Mouse (Mus musculus) heart, embryonic 14.5 days (tissue): Measurements from ENCODE around the gene Srpr. TPM values are rescaled to one million over a fixed set of nuclear protein-coding genes. Genes with fewer than 3 reads are reported as not detected.
A peak's percentile ranks its signal among the peaks of the same experiment; 100 is the strongest.

ENCODE experiments used
- ATAC-seq: fragments of 200-750 bp; cut with Nextera tagmentation; 2 replicates; pipeline ENCODE4 v1.8.0; 2017; ENCODE audit warnings: low read depth, moderate TSS enrichment; ENCODE audit not compliant: insufficient number of reproducible peaks, insufficient read depth, low FRiP score
- H3K27ac ChIP-seq, 2 experiments: fragments of 200-500 bp in 1 of 2; fragments of 300-500 bp in 1 of 2; sonication (generic) in 1 of 2; replicated peaks in 1 of 2; 2 replicates each; pipeline ENCODE4 v1.5.1; 2012 to 2014; ENCODE audit warnings: low read depth in 2 of 2, low read length in 2 of 2, control low read depth in 1 of 2, mild to moderate bottlenecking in 1 of 2, mixed read lengths in 1 of 2; ENCODE audit not compliant: control insufficient read depth in 1 of 2, insufficient read depth in 1 of 2
- H3K27me3 ChIP-seq: fragments of 300-500 bp; sonication (generic); 2 replicates; pipeline ENCODE4 v1.6.1; 2014; ENCODE audit warnings: mild to moderate bottlenecking, low read length, control low read depth; ENCODE audit not compliant: control insufficient read depth, insufficient read depth
- H3K36me3 ChIP-seq: fragments of 300-500 bp; sonication (generic); 2 replicates; pipeline ENCODE4 v1.6.1; 2014; ENCODE audit warnings: mild to moderate bottlenecking, control low read depth, low read length, mixed read lengths; ENCODE audit not compliant: control insufficient read depth, insufficient read depth
- H3K4me1 ChIP-seq, 2 experiments: fragments of 200-500 bp in 1 of 2; fragments of 300-500 bp in 1 of 2; sonication (generic) in 1 of 2; 2 replicates each; pipeline ENCODE4 v1.6.1; 2012 to 2014; ENCODE audit warnings: low read length in 2 of 2, control low read depth in 1 of 2, mixed read lengths in 1 of 2; ENCODE audit not compliant: control insufficient read depth in 2 of 2, insufficient read depth in 2 of 2
- H3K4me2 ChIP-seq: fragments of 300-500 bp; sonication (generic); 2 replicates; pipeline ENCODE4 v1.6.1; 2014; ENCODE audit warnings: mild to moderate bottlenecking, low read length
- H3K4me3 ChIP-seq, 2 experiments: fragments of 200-500 bp in 1 of 2; fragments of 300-500 bp in 1 of 2; sonication (generic) in 1 of 2; 2 replicates each; pipeline ENCODE4 v1.5.1; 2012 to 2014; ENCODE audit warnings: low read length in 2 of 2, mild to moderate bottlenecking in 2 of 2, control low read depth in 1 of 2, low read depth in 1 of 2, moderate library complexity in 1 of 2; ENCODE audit not compliant: control insufficient read depth in 1 of 2, insufficient read depth in 1 of 2
- H3K9ac ChIP-seq: fragments of 300-500 bp; sonication (generic); 2 replicates; pipeline ENCODE4 v1.6.1; 2014; ENCODE audit warnings: mild to moderate bottlenecking, low read length
- H3K9me3 ChIP-seq: fragments of 300-500 bp; sonication (generic); 2 replicates; pipeline ENCODE4 v1.6.1; 2016; ENCODE audit warnings: low read length, control low read depth; ENCODE audit not compliant: control insufficient read depth
- WGBS: fragments of 180-500 bp; shearing (Covaris S2); extraction: QIAGEN DNeasy Blood & Tissue Kit; methylation state at CpG from one replicate; pipeline ENCODE4 v1.1.7; 2014; 5-methylcytosine and 5-hydroxymethylcytosine counted together
- polyA plus RNA-seq: library from polyadenylated mRNA; unstranded; fragments of >200 nt; fragmentation: Nextera tagmentation; extraction: Ambion mirVana; gene quantifications from 2 replicates; pipeline ENCODE4 v1.2.1, GENCODE M21; 2014

Srpr gene
- polyA plus RNA-seq, 1 experiment from 2014 or later: 109 TPM

GRCm38 (mm10) chr9:35192983-35193542, 6.9 kb upstream of the Srpr start:
- WGBS: 76% methylated on average over 11 of the region's 11 CpGs
- H3K4me1 ChIP-seq: peaks cover 0 to 2% of the 10 kb centered on the region in 2 experiments; a peak in 1 of 4 replicates
- no peak for ATAC-seq
- H3K9me3 ChIP-seq: no peaks in the 10 kb centered on the region
- H3K36me3 ChIP-seq: peaks cover 33% of the 10 kb centered on the region
- no peak overlapping the region for H3K4me3 ChIP-seq
- no peaks in the 10 kb centered on the region for H3K27me3 ChIP-seq
- H3K4me2 ChIP-seq: no peak overlapping the region
- no peak overlapping the region for H3K27ac ChIP-seq
- no peak overlapping the region for H3K9ac ChIP-seq

- peaks cover 0 to 2% of the 10 kb centered on the region in 2 experiments; a peak in 1 of 4 replicates for H3K4me1 ChIP-seq
- H3K9ac ChIP-seq: no peak overlapping the region
- no peaks in the 10 kb centered on the region for H3K9me3 ChIP-seq
- no peak overlapping the region for H3K4me3 ChIP-seq
- no peak overlapping the region for H3K27ac ChIP-seq
- H3K4me2 ChIP-seq: no peak overlapping the region
- H3K36me3 ChIP-seq: peaks cover 24% of the 10 kb centered on the region
- ATAC-seq: no peak
- WGBS: 96% methylated on average over 3 of the region's 3 CpGs
- no peaks in the 10 kb centered on the region for H3K27me3 ChIP-seq
Observed at GRCm38 (mm10) chr9:35194048-35194447, 5.9 kb upstream of the Srpr start.

- no peak overlapping the region for H3K27ac ChIP-seq
- H3K9me3 ChIP-seq: no peaks in the 10 kb centered on the region
- no peaks in the 10 kb centered on the region for H3K27me3 ChIP-seq
- H3K4me1 ChIP-seq: peaks cover 2 to 15% of the 10 kb centered on the region in 2 experiments
- H3K4me2 ChIP-seq: no peak overlapping the region
- H3K9ac ChIP-seq: no peak overlapping the region
- no peaks in the 10 kb centered on the region for H3K36me3 ChIP-seq
- no peak overlapping the region for H3K4me3 ChIP-seq
- WGBS: 89% methylated on average over 3 of the region's 3 CpGs
- ATAC-seq: no peak
Observed at GRCm38 (mm10) chr9:35197625-35198024, 2.4 kb upstream of the Srpr start.

- H3K9ac ChIP-seq: no peak overlapping the region
- H3K27ac ChIP-seq: no peak overlapping the region
- H3K4me2 ChIP-seq: no peak overlapping the region
- H3K4me3 ChIP-seq: no peak overlapping the region
- H3K9me3 ChIP-seq: no peaks in the 10 kb centered on the region
- 85% methylated on average over 10 of the region's 10 CpGs for WGBS
- no peaks in the 10 kb centered on the region for H3K27me3 ChIP-seq
- H3K36me3 ChIP-seq: no peaks in the 10 kb centered on the region
- ATAC-seq: no peak
- H3K4me1 ChIP-seq: peaks cover 2 to 15% of the 10 kb centered on the region in 2 experiments
Observed at GRCm38 (mm10) chr9:35198351-35198750, 1.6 kb upstream of the Srpr start.

GRCm38 (mm10) chr9:35198945-35199771, 817 bp upstream of the Srpr start:
- Histone ChIP-seq H3K9me3 (no peaks in the 10 kb centered on the region), H3K27ac (peak overlapping the region; percentile 8 to 57; a peak in 3 of 4 replicates), H3K4me3 (peak overlapping the region; percentile 67 to 81), H3K36me3 (peaks cover 5% of the 10 kb centered on the region), H3K9ac (peak overlapping the region; percentile 89), H3K27me3 (no peaks in the 10 kb centered on the region), H3K4me1 (peaks cover 2 to 15% of the 10 kb centered on the region in 2 experiments), H3K4me2 (peak overlapping the region; percentile 77)
- ATAC-seq: peak; percentile 47; the same call in 1 of the 2 replicates
- 24% methylated on average over 18 of the region's 18 CpGs for WGBS

- Histone ChIP-seq H3K27ac (0 out of 4 replicates have a peak overlapping the region, but pooled peaks of 1 of the 2 experiments have one; percentile 57), H3K27me3 (no peaks in the 10 kb centered on the region), H3K4me3 (peak overlapping the region in 1 of 2 experiments; percentile 81; a peak in 3 of 4 replicates), H3K4me2 (peak overlapping the region; percentile 77), H3K9me3 (no peaks in the 10 kb centered on the region), H3K36me3 (peaks cover 20% of the 10 kb centered on the region), H3K4me1 (peaks cover 2 to 15% of the 10 kb centered on the region in 2 experiments), H3K9ac (peak overlapping the region; percentile 89)
- no peak for ATAC-seq
- 57% methylated on average over 9 of the region's 9 CpGs for WGBS
Observed at GRCm38 (mm10) chr9:35200529-35201060, 620 bp downstream of the Srpr start.

GRCm38 (mm10) chr9:35203536-35203935, 3.6 kb downstream of the Srpr start:
- no peak overlapping the region for H3K4me3 ChIP-seq
- no peaks in the 10 kb centered on the region for H3K27me3 ChIP-seq
- peaks cover 2 to 15% of the 10 kb centered on the region in 2 experiments for H3K4me1 ChIP-seq
- no peak overlapping the region for H3K27ac ChIP-seq
- peaks cover 49% of the 10 kb centered on the region for H3K36me3 ChIP-seq
- no peak overlapping the region for H3K9ac ChIP-seq
- no peak for ATAC-seq
- 27% methylated on average over 3 of the region's 3 CpGs for WGBS
- H3K4me2 ChIP-seq: no peak overlapping the region
- no peaks in the 10 kb centered on the region for H3K9me3 ChIP-seq
